ENCODE assay signal across 8 mouse cellular contexts in genomic region chr8:92360083-92360861, GRCm38 (mm10). TPM values are rescaled to one million over a fixed set of nuclear protein-coding genes. Genes with fewer than 3 reads are reported as not detected.
DNase-seq lines count a peak whose midpoint lies in the region; ATAC-seq lines count a peak whose summit lies in the region.

No protein-coding gene starts in this region.

- no peak overlapping the region for H3K27ac ChIP-seq in forebrain, embryonic 13.5 days
- no peak overlapping the region for H3K27ac ChIP-seq in kidney, embryonic 15.5 days
- peak overlapping the region; percentile 93 for H3K27ac ChIP-seq in midbrain, embryonic 15.5 days

- peak overlapping the region; percentile 48 for H3K9ac ChIP-seq in forebrain, embryonic 13.5 days
- H3K9ac ChIP-seq in kidney, embryonic 15.5 days: peak overlapping the region; percentile 29; the same call in 1 of the 2 replicates
- H3K9ac ChIP-seq in midbrain, embryonic 15.5 days: peak overlapping the region; percentile 58

- peak overlapping the region; percentile 60 for H3K4me3 ChIP-seq in forebrain, embryonic 13.5 days
- peak overlapping the region; percentile 68 for H3K4me3 ChIP-seq in kidney, embryonic 15.5 days (replicated peaks)
- peak overlapping the region; percentile 70 for H3K4me3 ChIP-seq in midbrain, embryonic 15.5 days

- H3K4me1 ChIP-seq in forebrain, embryonic 13.5 days: peaks cover 60% of the 10 kb centered on the region
- H3K4me1 ChIP-seq in kidney, embryonic 15.5 days: peaks cover 67% of the 10 kb centered on the region
- H3K4me1 ChIP-seq in midbrain, embryonic 15.5 days: peaks cover 40% of the 10 kb centered on the region

- peak overlapping the region; percentile 78 for H3K4me2 ChIP-seq in forebrain, embryonic 13.5 days
- H3K4me2 ChIP-seq in kidney, embryonic 15.5 days: peak overlapping the region; percentile 89
- peak overlapping the region; percentile 76 for H3K4me2 ChIP-seq in midbrain, embryonic 15.5 days

- peak; percentile 28 for DNase-seq in adrenal gland, adult 2 months
- DNase-seq in adrenal gland, postnatal 14 days: no peak
- peak; percentile 73 for DNase-seq in 3134 (ENCODE audit: extremely low read depth, insufficient read length, low spot score)
- no peak for DNase-seq in frontal cortex, adult 2 months (ENCODE audit: extremely low spot score in 1 of 2, low spot score in 1 of 2)
- no peak for DNase-seq in urinary bladder, postnatal 36 days (ENCODE audit: low spot score in 2 of 2)

- H3K27me3 ChIP-seq in forebrain, embryonic 13.5 days: peaks cover 88% of the 10 kb centered on the region
- H3K27me3 ChIP-seq in kidney, embryonic 15.5 days: peaks cover 89% of the 10 kb centered on the region
- H3K27me3 ChIP-seq in midbrain, embryonic 15.5 days (replicated peaks): peaks cover 3% of the 10 kb centered on the region; the same call in 1 of the 2 replicates

- under 1% methylated on average over 76 of the region's 77 CpGs for WGBS in forebrain, embryonic 13.5 days
- WGBS in kidney, embryonic 15.5 days: under 1% methylated on average over 77 of the region's 77 CpGs
- under 1% methylated on average over 77 of the region's 77 CpGs for WGBS in midbrain, embryonic 15.5 days

- no peaks in the 10 kb centered on the region for H3K36me3 ChIP-seq in forebrain, embryonic 13.5 days (ENCODE audit: poor library complexity, severe bottlenecking)
- H3K36me3 ChIP-seq in kidney, embryonic 15.5 days: no peaks in the 10 kb centered on the region
- no peaks in the 10 kb centered on the region for H3K36me3 ChIP-seq in midbrain, embryonic 15.5 days (replicated peaks)

- no peak for ATAC-seq in forebrain, embryonic 13.5 days
- ATAC-seq in kidney, embryonic 15.5 days (replicated peaks; ENCODE audit: low FRiP score): no peak
- ATAC-seq in midbrain, embryonic 15.5 days (replicated peaks): no peak

- H3K9me3 ChIP-seq in forebrain, embryonic 13.5 days (replicated peaks): no peaks in the 10 kb centered on the region
- no peaks in the 10 kb centered on the region for H3K9me3 ChIP-seq in kidney, embryonic 15.5 days (replicated peaks)
- H3K9me3 ChIP-seq in midbrain, embryonic 15.5 days: no peaks in the 10 kb centered on the region

RNA-seq across cellular contexts. Expression of gene Irx5, which starts 2.8 kb away (rescaled TPM):
- total RNA-seq in adrenal gland, adult 2 months (2021): 1 to 10 TPM; 2.6 to 3.1 TPM
- polyA plus RNA-seq in adrenal gland, adult 2 months (2012; rRNA removed): 7.5 and 10.8 TPM in 2 replicates
- total RNA-seq in adrenal gland, postnatal 14 days (2021): 1.5 and 1.7 TPM in 2 replicates
- polyA plus RNA-seq in forebrain, embryonic 13.5 days (2015; fragmentation: Nextera tagmentation; extraction: Ambion mirVana): 1.3 and 2.4 TPM in 2 replicates
- polyA plus RNA-seq in kidney, embryonic 15.5 days (2015; fragmentation: Nextera tagmentation; extraction: Ambion mirVana): 2.3 and 2.8 TPM in 2 replicates
- 24.3 and 30.0 TPM in 2 replicates for polyA plus RNA-seq in midbrain, embryonic 15.5 days (2015; fragmentation: Nextera tagmentation; extraction: Ambion mirVana)
- 0.04 and 0.06 TPM in 2 replicates for polyA plus RNA-seq in frontal cortex, adult 2 months (2012; rRNA removed)

Comparison
In these comparisons a context has a peak if more than half of its experiments do, and no peak if none do; other contexts are left out.
1. DNase-seq: peak in adrenal gland, adult 2 months (single experiment) and 3134 (single experiment); none in adrenal gland, postnatal 14 days (single experiment), frontal cortex, adult 2 months (0 of 2) and urinary bladder, postnatal 36 days (0 of 2).
2. Peak in every context shown above with its lines, with median percentiles within 50 percentile points of each other: H3K4me2 ChIP-seq, H3K4me3 ChIP-seq and H3K9ac ChIP-seq.